Mouse (Mus musculus) E14TG2a.4 (cell line): ENCODE measurements around the gene Rps6kc1.

Source experiments
- CTCF ChIP-seq: conservative IDR thresholded peaks from 2 replicates; pipeline ENCODE4 v1.5.1; 2014; ENCODE audit warnings: low read length
- NANOG ChIP-seq: IDR thresholded peaks from 2 replicates; pipeline ENCODE4 v1.6.1; 2014; ENCODE audit warnings: borderline replicate concordance, low read length, mixed read lengths

- TF ChIP-seq CTCF (no peak), NANOG (no peak)
Measured at GRCm38 (mm10) chr1:190690528-190691262, 220.9 kb downstream of the Rps6kc1 start.
